Mouse (Mus musculus): ENCODE data around the gene Gpatch2. TPM values are rescaled to one million over a fixed set of nuclear protein-coding genes. Genes with fewer than 3 reads are reported as not detected.

Gpatch2 gene
- polyA plus RNA-seq, 1 experiment from 2014 or later, result 29.1 TPM

DNA sequence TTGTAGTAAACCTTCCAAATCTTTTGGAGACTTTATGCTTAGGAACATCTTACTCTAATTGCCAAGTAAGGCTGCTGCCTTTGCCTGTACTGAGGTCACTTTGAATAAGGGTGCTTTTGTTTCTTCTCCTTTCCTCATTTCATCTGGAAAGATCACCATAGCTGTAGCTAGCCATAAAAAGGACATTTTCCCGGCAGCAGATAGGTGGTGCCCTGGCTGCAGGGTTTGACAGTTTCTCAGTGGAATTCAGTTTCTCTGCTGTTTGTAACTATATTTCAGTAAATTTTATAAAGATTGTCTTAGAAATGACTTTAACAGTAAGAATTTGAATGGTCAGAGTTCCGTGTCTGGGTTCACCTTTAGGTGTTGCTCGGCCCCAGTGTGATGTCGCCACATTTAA lies 43.4 kb downstream of the Gpatch2 start:
- Histone ChIP-seq H3K27ac (no peak overlapping the region), H3K4me2 (no peak overlapping the region), H3K4me1 (replicated peaks) (0 out of 2 replicates have a peak, but pooled peaks cover 5% of the 10 kb centered on the region), H3K9me3 (no peaks in the 10 kb centered on the region), H3K9ac (replicated peaks) (no peak overlapping the region), H3K4me3 (replicated peaks) (no peak overlapping the region), H3K27me3 (no peaks in the 10 kb centered on the region), H3K36me3 (no peaks in the 10 kb centered on the region)
- ATAC-seq (ENCODE audit: insufficient number of reproducible peaks, insufficient read depth, low FRiP score, low TSS enrichment, low read depth), result no peak
- 82% methylated on average over 4 of the region's 4 CpGs for WGBS

GRCm38 (mm10) chr1:187267601-187268000 lies 52.3 kb downstream of the Gpatch2 start:
- ATAC-seq (ENCODE audit: insufficient number of reproducible peaks, insufficient read depth, low FRiP score, low TSS enrichment, low read depth), result no peak
- Histone ChIP-seq H3K9ac (replicated peaks) (no peak overlapping the region), H3K4me3 (replicated peaks) (no peak overlapping the region), H3K27me3 (no peaks in the 10 kb centered on the region), H3K9me3 (no peaks in the 10 kb centered on the region), H3K4me2 (no peak overlapping the region), H3K4me1 (replicated peaks) (peaks cover 34% of the 10 kb centered on the region), H3K36me3 (no peaks in the 10 kb centered on the region), H3K27ac (no peak overlapping the region)
- 48% methylated on average over 4 of the region's 4 CpGs for WGBS

DNA sequence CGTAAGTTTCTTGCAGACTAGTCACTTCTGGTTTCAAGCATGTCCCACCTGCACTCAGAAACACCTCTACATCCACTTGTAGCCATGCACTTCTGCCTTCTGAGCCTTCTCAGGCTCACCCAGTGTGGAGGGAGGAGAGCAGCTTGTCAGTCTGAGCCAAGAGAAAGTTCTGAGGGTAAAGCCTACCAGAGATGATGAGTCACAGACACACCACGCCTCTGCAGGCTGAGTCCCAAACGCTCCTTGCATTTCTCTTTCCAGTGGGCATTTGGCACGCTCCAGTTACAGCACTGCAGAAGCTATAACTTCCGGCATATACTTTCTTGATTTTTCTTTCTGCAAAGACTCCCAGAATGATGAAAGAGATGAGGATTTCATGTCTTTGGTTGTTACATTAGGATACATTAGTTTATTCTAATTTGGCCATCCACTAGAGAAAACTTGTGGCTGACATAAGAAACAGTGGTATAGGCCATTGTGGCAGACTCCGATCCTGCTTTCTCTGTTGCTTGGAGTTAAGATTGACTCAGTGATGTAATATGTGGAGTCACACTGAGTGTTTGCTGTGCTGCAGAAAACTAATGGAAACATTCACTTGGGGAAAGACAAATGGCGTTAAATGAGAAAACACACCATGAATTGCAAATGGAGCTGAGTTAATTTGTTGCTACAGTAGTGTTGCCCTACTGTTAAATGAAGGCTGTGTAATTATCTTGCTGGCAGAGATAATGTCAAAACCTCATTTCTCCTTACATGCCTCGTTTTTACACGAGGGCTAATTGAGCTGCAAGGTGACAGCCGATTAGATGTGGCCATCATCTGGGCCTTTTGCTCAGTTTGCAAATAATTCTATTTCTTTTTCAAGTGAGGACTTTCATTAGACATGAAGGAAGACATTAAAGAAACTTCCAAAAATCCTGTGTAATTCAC lies 55.3 kb downstream of the Gpatch2 start:
- no peaks in the 10 kb centered on the region for H3K9me3 ChIP-seq
- peaks cover 34% of the 10 kb centered on the region for H3K4me1 ChIP-seq (replicated peaks)
- 0 out of 2 replicates have a peak overlapping the region, but pooled peaks have one; percentile 31 for H3K27ac ChIP-seq
- no peaks in the 10 kb centered on the region for H3K36me3 ChIP-seq
- no peak overlapping the region for H3K4me3 ChIP-seq (replicated peaks)
- WGBS, result 74% methylated on average over 10 of the region's 10 CpGs
- H3K9ac ChIP-seq (replicated peaks), result no peak overlapping the region
- H3K27me3 ChIP-seq, result no peaks in the 10 kb centered on the region
- no peak for ATAC-seq (ENCODE audit: insufficient number of reproducible peaks, insufficient read depth, low FRiP score, low TSS enrichment, low read depth)
- no peak overlapping the region for H3K4me2 ChIP-seq

DNA sequence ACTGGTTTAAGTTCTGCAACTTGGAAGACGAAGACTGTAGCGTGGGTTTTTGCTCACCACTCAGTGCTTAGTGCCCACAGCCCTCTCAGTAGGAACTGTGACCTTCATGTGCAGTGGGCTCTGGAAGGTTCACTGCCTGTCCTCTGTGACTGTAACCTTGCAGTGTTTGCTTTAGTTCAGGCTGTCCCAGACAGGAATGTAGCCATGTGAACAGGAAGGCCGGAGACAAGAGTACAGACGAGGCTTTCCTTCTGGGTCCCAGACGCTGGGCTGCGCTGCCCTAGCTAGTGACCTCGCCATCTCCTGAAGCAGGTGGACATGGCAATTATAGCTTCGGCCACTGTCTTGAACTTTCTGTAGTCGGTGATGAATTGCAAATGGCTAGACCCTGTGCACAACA lies 62.0 kb downstream of the Gpatch2 start:
- H3K4me2 ChIP-seq, result no peak overlapping the region
- no peak overlapping the region for H3K4me3 ChIP-seq (replicated peaks)
- H3K27me3 ChIP-seq, result no peaks in the 10 kb centered on the region
- H3K9me3 ChIP-seq, result no peaks in the 10 kb centered on the region
- ATAC-seq (ENCODE audit: insufficient number of reproducible peaks, insufficient read depth, low FRiP score, low TSS enrichment, low read depth), result no peak
- H3K36me3 ChIP-seq, result no peaks in the 10 kb centered on the region
- 61% methylated on average over 9 of the region's 9 CpGs for WGBS
- no peak overlapping the region for H3K9ac ChIP-seq (replicated peaks)
- H3K27ac ChIP-seq, result no peak overlapping the region
- peaks cover 17% of the 10 kb centered on the region for H3K4me1 ChIP-seq (replicated peaks)

GRCm38 (mm10) chr1:187278472-187278871 lies 63.2 kb downstream of the Gpatch2 start:
- Histone ChIP-seq H3K27me3 (no peaks in the 10 kb centered on the region), H3K27ac (no peak overlapping the region), H3K4me2 (no peak overlapping the region), H3K4me3 (replicated peaks) (no peak overlapping the region), H3K9ac (replicated peaks) (no peak overlapping the region), H3K36me3 (no peaks in the 10 kb centered on the region), H3K9me3 (no peaks in the 10 kb centered on the region), H3K4me1 (replicated peaks) (peaks cover 17% of the 10 kb centered on the region)
- 37% methylated on average over 5 of the region's 5 CpGs for WGBS
- ATAC-seq (ENCODE audit: insufficient number of reproducible peaks, insufficient read depth, low FRiP score, low TSS enrichment, low read depth), result no peak

DNA sequence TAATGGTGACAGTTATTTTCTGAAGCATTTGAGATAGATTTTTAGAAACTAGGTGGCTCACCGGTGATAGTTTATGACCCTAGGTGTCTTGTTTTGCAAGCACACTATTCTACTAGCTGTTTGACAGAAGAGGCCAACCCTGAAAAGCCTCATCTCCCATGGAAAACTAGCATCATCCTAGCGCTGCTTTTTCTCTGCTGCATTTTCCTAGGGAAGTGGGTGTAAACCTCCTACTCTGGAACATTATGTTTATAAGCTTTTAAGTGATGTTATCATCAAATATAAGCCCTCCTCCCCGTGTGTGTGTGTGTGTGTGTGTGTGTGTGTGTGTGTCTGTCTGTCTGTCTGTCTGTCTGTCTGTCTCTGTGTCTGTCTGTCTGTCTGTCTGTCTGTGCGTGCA lies 64.5 kb downstream of the Gpatch2 start:
- no peak overlapping the region for H3K27ac ChIP-seq
- H3K9me3 ChIP-seq, result no peaks in the 10 kb centered on the region
- H3K4me1 ChIP-seq (replicated peaks), result peaks cover 17% of the 10 kb centered on the region
- no peak for ATAC-seq (ENCODE audit: insufficient number of reproducible peaks, insufficient read depth, low FRiP score, low TSS enrichment, low read depth)
- H3K9ac ChIP-seq (replicated peaks), result no peak overlapping the region
- H3K27me3 ChIP-seq, result peaks cover 5% of the 10 kb centered on the region; the same call in 1 of the 2 replicates
- H3K36me3 ChIP-seq, result no peaks in the 10 kb centered on the region
- H3K4me2 ChIP-seq, result no peak overlapping the region
- WGBS, result 73% methylated on average over 4 of the region's 4 CpGs
- no peak overlapping the region for H3K4me3 ChIP-seq (replicated peaks)

- no peak overlapping the region for H3K4me2 ChIP-seq
- no peak overlapping the region for H3K4me3 ChIP-seq (replicated peaks)
- no peak for ATAC-seq (ENCODE audit: insufficient number of reproducible peaks, insufficient read depth, low FRiP score, low TSS enrichment, low read depth)
Observed at GRCm38 (mm10) chr1:187282321-187282720, 67.0 kb downstream of the Gpatch2 start.

GRCm38 (mm10) chr1:187282804-187283203 lies 67.5 kb downstream of the Gpatch2 start:
- WGBS, result 85% methylated on average over 6 of the region's 6 CpGs
- H3K4me2 ChIP-seq, result no peak overlapping the region
- no peak overlapping the region for H3K27ac ChIP-seq
- H3K36me3 ChIP-seq, result no peaks in the 10 kb centered on the region
- H3K4me3 ChIP-seq (replicated peaks), result no peak overlapping the region
- H3K9me3 ChIP-seq, result no peaks in the 10 kb centered on the region
- peaks cover 21% of the 10 kb centered on the region for H3K4me1 ChIP-seq (replicated peaks)
- no peak for ATAC-seq (ENCODE audit: insufficient number of reproducible peaks, insufficient read depth, low FRiP score, low TSS enrichment, low read depth)
- no peak overlapping the region for H3K9ac ChIP-seq (replicated peaks)
- peaks cover 5% of the 10 kb centered on the region; the same call in 1 of the 2 replicates for H3K27me3 ChIP-seq

More at GRCm38 (mm10) chr1:187282321-187282720, 67.0 kb downstream of the Gpatch2 start:
- H3K27me3 ChIP-seq, result peaks cover 5% of the 10 kb centered on the region; the same call in 1 of the 2 replicates
- H3K9me3 ChIP-seq, result no peaks in the 10 kb centered on the region
- no peak overlapping the region for H3K9ac ChIP-seq (replicated peaks)
- H3K36me3 ChIP-seq, result no peaks in the 10 kb centered on the region
- WGBS, result 51% methylated on average over 3 of the region's 3 CpGs
- H3K4me1 ChIP-seq (replicated peaks), result peaks cover 21% of the 10 kb centered on the region
- H3K27ac ChIP-seq, result no peak overlapping the region

GRCm38 (mm10) chr1:187285735-187286134 lies 70.4 kb downstream of the Gpatch2 start:
- ATAC-seq (ENCODE audit: insufficient number of reproducible peaks, insufficient read depth, low FRiP score, low TSS enrichment, low read depth), result no peak
- H3K4me3 ChIP-seq (replicated peaks), result no peak overlapping the region
- H3K4me1 ChIP-seq (replicated peaks), result 0 out of 2 replicates have a peak, but pooled peaks cover 9% of the 10 kb centered on the region
- H3K4me2 ChIP-seq, result no peak overlapping the region
- no peak overlapping the region for H3K27ac ChIP-seq
- H3K36me3 ChIP-seq, result no peaks in the 10 kb centered on the region
- H3K9me3 ChIP-seq, result no peaks in the 10 kb centered on the region
- WGBS, result 62% methylated on average over 8 of the region's 8 CpGs
- H3K27me3 ChIP-seq, result peaks cover 5% of the 10 kb centered on the region; the same call in 1 of the 2 replicates
- no peak overlapping the region for H3K9ac ChIP-seq (replicated peaks)

DNA sequence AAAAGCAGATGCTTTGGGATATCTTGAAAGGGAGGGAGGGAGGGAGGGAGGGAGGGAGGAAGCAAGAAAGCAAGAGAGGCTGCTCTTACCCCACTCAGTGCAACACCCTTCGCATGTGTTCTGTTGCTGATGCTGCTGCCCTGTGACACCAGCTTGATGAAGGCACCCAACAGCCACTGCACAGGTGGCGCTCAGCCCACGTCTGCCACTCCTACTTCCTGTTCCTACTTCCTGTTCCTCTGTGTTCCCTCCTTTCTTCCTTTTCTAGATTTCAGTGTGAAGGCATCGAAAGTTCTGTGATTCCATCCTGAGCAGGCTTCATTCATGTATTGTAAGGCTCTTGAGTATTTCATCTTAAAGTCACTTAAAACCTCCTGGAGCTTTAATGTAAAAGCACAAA lies 71.1 kb downstream of the Gpatch2 start:
- Histone ChIP-seq H3K4me1 (replicated peaks) (0 out of 2 replicates have a peak, but pooled peaks cover 9% of the 10 kb centered on the region), H3K27ac (no peak overlapping the region), H3K4me3 (replicated peaks) (no peak overlapping the region), H3K36me3 (no peaks in the 10 kb centered on the region), H3K9me3 (no peaks in the 10 kb centered on the region), H3K27me3 (peaks cover 5% of the 10 kb centered on the region; the same call in 1 of the 2 replicates), H3K9ac (replicated peaks) (no peak overlapping the region), H3K4me2 (no peak overlapping the region)
- ATAC-seq (ENCODE audit: insufficient number of reproducible peaks, insufficient read depth, low FRiP score, low TSS enrichment, low read depth), result no peak
- WGBS, result 84% methylated on average over 4 of the region's 4 CpGs

DNA sequence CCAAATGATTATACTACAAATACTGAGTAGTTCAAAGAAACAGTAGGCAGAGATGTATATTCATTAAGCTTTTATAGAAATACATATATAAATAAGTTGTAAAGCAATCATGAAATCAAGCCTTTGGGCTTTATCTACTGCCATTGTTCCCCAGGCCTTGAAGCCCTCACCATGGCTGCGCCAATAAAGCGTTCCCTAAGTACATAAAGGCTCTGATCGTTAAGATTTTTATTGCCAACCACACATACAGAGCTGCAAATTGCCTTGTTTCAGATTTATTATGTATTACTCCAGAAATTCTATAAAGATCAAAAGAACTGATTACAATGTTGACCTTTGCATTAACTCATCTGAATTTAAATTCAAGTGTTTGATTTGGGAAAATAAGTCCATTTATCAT lies 71.6 kb downstream of the Gpatch2 start:
- 24% methylated on average over 3 of the region's 3 CpGs for WGBS
- Histone ChIP-seq H3K4me3 (replicated peaks) (no peak overlapping the region), H3K27me3 (peaks cover 5% of the 10 kb centered on the region; the same call in 1 of the 2 replicates), H3K4me2 (no peak overlapping the region), H3K4me1 (replicated peaks) (0 out of 2 replicates have a peak, but pooled peaks cover 8% of the 10 kb centered on the region), H3K9me3 (no peaks in the 10 kb centered on the region), H3K9ac (replicated peaks) (no peak overlapping the region), H3K36me3 (no peaks in the 10 kb centered on the region), H3K27ac (no peak overlapping the region)
- no peak for ATAC-seq (ENCODE audit: insufficient number of reproducible peaks, insufficient read depth, low FRiP score, low TSS enrichment, low read depth)

All from limb, embryonic 12.5 days (tissue).